Mouse (Mus musculus): Measurements from ENCODE around the gene Scaf1. TPM values are rescaled to one million over a fixed set of nuclear protein-coding genes. Genes with fewer than 3 reads are reported as not detected.

Gene Scaf1
- 100 to 1,000 TPM in 2 of 4 experiments, 10 to 100 TPM in 2; 88.5 to 120 (median 101) TPM for total RNA-seq (2022)

DNA sequence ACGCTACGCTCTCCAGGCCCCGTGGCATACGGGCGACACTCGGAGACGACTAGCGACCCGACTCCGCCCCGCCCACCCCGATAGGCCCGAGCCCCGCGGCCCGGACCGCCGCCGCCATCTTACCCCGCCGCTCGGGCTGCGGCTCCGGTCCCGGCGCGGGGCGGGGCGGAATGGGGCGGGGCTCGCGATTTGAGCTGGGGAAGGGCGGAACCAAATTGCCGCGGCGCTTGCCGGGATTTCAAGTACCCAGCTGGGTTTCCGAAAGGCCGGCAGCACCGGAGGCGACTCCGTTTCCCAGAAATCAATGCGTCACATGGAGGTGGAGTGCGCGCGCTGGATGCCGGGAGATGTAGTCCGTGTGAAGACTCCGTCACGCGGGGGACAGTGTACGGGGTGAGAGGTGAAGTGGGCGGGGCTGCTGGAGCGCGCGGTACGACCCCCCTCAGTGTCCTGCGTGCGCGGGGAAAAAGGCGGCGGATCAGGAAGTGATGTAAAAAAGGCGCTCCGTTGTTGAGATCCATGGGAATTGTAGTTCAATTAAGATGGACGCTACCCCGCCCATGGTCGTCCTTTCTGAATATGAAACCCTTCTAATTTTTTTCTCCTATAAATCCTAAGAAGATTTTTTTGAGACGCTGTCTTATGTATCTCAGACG, at the start of gene Scaf1:
Gene Scaf1 (minus strand): TSS at position 407 of the 656 bp plus-strand sequence.
- peak; percentile 100 for DNase-seq

DNA sequence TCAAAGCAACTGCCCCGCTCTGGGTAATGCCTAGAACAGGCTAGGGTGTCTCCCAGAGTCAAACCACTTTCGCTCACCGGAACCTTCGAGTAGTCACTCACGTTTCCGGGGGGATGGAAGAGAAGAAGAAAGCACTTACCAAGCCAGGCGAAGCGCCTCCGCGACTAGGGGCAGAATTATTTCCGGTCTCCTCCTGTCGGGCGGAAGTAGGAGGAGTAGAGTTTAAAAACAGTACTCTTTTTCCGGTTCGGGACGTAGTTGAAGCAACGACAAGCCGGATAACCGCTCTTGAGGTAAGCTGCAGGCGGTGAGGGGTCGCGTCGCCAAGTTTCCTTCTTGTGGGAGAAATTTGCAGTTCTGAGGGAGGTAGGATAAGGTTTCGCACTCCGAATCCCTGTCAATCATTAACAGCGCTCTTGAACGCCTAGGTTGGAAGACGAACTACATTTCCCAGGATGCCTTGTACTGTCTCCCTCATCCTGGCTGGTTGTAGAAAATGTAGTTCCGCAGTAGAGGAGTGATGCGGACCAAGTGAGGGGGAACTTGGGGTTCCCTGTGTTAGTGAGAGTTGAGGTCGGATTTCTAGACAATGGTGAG, 46.2 kb upstream of the Scaf1 start, which contains the start of the genes Nosip and Prrg2:
Gene Nosip (plus strand): TSS at position 191 of the 597 bp plus-strand sequence.
Gene Prrg2 (minus strand): TSS at position 439 of the 597 bp plus-strand sequence.
- peak; percentile 94 for DNase-seq

DNA sequence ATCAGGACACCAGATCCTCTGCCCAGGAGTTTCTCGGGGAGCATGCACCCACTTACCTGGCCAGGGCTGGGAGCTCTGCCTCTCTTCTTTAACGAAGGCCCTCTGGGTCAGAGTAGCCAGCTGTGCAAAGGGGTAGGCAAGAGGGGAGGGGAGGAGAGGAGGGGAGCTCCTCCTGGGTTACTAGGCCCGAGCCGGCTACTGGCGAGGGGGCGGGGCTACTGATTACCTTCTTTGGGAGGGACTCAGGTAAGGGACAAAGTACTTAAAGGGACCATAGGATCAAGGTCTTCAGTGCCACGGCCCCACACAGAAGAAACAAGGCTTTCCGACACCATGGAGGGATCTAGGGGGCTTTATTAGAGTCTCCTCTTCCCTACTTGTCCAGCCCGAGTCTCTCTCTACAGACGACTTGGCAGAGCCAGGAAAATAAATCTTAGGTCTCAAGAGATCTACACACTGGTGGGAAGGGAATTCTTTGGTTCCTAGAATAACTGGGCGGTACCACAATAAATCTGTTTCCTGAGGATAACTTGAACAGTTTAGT, 45.4 kb upstream of the Scaf1 start:
- no peak for DNase-seq

DNA sequence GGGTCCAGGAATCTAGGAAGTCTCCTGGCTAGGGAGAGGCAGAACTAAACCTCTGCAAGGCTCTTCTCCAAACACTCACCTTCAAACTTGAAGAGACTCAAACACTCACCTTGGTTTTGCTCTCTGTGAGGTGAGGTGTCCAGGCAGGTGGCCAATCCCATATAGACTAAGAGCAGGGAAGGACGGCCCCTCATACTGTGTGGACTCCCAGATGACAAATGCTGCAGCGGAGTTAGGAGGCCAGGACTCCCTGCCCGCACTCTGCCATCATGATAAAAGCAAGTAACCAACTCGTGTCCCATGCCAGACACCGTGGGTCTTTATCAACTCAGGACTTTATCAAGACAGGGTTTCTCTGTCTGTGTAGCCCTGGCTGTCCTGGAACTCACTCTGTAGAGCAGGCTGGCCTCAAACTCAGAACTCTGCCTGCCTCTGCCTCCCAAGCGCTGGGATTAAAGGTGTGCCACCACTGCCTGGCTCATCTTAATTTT, 44.5 kb upstream of the Scaf1 start:
- no peak for DNase-seq

DNA sequence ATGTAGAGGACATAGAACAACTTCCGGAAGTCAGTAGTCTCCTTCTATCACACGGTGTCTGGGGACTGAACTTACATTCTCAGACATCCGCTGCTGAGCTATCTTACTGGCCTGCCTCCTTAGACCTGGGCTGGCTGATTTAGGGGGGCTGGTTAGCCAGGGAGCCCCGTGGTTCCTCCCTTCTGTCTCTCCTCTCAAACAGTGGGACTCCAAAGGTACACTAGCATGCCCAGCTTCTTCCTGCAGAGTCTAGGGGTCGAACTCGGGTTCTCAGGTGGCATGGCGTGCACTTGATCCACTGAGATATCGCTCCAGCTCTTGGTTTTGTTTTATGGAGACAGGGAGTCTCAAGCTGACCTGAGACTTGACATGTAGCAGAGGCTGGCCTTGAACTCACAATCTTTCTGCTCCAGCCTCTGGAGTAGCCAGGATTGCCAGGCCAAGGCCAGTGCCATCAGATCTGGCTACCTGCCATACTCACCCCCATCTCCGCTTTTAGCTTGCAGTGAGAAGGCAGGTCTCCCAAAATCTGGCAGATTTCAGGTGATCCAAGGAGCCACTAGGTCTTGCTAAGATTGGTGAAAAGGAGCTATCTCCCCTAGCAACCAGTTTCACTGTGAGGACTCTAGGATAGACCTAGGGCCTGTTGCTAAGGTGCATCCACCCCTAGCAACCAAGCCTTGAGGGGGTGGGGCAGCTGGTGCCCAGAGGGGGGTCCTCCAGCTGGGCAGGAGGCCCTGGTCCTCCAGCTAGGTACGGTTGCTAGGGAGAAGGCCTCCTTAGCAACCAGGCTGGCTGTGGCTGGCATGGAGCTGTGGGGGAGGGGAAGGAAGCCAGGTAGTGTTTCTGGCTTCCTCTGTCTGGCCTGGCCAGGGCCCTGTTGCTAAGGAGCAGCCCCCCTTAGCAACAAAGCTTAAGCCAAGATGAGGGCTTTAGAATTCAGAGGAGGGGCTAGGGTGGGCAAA, 42.7 kb upstream of the Scaf1 start:
- DNase-seq = no peak

DNA sequence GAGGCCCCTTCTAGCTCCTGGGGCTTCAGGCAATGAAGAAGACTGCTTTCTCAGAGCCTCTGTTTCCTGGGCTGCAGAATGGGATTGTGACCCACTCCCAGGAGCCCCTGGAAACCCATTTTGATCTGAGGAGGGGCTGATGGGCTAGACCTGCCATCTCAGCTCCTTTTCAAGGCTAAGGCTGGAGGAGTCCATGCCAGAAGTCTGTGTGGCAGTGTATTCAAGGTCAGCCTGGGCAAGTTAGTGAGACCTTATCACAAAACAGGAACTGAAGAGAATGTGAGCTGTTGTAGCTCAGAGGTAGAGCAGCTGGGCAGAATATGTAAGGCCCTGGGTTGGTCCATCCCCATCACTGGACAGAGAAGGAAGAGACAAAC, 40.8 kb upstream of the Scaf1 start:
- no peak for DNase-seq

DNA sequence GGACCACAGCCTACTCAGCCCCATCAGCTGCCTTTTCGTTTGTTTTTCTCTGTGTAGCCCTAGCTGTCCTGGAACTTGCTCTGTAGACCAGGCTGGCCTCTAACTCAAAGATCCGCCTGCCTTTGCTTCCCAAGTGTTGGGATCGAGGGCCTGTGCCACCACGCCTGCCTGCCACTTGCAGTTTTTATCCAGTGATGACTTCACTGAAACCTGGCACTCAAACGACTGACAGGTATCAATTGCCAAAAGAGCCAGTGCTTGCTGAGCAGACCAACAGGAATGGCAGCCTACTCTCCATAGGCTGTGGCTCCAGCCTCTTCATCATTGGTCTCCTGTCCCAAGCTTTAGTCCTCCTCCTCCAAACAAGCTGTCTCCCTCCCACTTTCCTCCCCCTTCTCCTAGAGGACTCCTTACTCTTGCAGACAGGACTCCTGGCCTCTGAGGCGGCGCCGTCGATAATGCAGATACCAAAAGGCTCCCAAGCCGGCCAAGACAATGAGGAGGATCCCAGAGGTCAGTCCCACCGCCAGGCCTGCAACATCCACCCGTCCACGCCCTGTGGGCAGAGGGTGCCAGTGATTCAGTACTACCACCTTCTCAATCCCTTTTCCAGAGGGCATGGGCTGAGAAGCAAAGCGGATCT, 40.3 kb upstream of the Scaf1 start:
- DNase-seq = no peak

DNA sequence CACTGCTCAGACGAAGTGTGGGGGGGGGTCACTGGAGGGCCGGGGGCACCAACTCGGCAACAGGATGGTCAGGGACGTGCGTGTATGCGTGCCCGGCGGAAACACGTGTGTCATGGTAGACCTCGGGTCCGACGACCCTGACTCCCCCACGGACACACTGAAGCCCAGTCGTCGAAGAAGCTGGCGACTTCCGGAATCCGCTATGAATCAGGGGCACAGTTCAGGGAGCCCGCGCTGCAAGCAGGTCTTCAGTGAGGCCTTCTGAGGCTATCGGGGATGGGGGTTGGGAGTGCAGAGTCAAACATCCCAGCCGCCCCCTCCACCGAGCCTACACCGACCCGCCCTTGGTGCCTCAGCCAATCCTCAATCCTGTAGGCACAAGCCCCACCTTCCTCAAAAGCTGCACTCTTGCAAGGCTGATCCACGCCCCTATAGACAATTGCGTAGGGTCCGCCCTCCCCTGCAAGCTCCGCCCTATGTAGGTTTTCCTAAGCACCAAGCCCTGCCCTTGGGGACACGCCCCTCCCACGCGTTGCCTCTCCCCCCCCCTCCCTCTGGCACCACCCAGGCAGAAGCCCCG, 37.9 kb upstream of the Scaf1 start:
- peak; percentile 98 for DNase-seq

DNA sequence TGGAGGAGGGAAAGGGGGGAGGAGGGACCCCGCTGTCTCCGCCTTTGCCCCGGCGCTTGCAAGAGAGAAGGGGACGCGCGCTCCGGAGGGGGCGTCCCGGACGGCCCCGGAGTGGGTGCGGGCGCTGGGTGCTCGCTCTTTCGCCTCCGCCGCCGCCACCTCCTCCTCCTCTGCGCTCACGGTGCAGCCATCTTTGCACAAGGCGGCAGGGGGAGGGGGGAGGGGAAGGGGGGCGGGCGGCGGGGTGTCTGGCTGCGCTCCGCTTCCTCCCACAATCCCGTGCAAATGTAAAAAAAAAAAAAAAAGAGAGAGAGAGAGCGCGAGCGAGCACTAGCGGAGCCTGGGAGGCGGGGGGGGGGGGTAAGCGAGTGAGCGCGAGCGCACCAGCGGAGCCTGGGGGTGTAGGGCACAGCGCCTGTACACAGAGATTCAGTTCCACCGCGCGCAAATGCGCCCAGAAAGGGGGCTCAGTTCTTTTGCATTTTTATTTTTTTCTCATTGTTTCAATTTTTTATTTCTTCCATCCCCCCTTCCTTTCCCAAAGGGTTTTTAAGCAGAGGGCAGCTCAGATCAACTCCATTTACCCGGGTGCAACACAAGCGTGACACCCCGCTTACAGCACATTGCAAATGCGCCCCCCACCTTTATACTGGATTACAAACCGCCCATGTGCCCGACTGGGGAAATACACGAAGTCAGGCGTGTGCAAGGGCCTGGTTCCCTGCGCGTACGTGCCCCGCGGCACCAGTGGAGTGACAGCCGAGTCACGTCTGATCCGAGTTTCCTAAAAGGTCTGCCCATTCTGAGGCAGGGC, 37.2 kb upstream of the Scaf1 start:
- peak; percentile 75 for DNase-seq

DNA sequence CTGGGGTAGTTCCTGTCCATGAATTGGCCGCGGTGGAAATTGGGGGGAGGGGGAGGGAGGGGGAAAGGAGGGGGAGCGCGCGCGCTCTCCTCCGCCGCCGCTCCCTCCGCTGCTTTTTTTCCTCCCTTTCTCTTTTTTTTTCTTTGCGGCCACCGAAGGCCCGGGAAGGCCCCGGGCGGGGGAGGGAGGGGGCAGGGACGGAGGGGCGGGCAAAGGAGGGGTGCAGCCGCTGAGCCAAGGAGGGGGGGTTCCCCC, 36.6 kb upstream of the Scaf1 start, which contains the start of gene Prr12:
Gene Prr12 (minus strand): TSS at position 20 of the 255 bp plus-strand sequence.
- DNase-seq = no peak

DNA sequence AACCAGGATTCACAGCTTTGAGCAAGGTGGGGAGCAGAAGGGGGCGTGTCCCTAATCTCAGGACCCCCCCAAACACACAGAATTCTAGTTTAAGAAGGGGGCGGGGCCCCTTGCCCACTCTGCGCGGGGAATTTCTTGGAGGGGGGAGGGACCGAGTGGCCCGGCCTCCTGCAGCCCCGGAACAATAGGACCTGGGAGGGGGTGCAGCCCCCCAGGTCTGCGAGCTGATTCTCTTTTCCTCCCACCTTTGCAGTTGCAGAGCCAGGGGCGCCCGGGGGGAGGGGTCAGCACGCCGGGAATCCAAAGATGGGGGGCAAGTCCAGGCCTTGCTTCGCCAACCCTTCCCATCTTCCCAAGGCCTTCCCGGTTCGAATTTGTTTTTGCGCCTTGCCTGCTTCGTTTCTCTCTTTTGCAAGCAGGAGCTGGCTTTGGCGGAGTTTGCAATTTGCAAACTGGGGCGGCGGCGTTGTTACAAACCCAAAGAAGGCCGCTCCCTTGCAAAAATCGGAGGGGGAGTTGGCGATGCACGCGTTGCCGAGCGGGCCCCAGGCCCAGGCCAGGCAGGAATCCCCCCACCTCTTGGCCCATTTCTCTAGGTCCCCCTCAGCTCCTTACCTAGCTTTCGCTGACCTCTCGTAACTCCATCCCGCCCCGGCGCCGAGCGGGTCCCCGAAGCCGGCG, 36.2 kb upstream of the Scaf1 start:
- no peak for DNase-seq

DNA sequence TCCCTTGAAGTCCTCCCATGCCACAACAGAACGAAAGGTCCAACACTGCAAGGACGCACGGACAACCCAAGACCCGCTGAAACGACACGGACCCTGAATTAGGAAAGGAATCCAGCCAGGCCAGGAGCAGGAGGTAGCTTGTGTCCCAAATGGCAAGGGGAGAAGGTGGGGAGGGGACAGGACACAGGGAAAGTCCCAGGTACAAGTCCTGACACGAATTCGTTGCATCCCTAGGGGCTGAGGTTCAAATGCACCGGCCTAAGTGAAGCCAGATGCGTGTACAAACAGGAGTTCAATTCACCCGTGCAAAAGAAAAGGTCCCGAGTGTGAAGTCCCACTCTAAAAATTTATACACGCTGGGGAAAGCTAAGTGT, 35.4 kb upstream of the Scaf1 start:
- no peak for DNase-seq

DNA sequence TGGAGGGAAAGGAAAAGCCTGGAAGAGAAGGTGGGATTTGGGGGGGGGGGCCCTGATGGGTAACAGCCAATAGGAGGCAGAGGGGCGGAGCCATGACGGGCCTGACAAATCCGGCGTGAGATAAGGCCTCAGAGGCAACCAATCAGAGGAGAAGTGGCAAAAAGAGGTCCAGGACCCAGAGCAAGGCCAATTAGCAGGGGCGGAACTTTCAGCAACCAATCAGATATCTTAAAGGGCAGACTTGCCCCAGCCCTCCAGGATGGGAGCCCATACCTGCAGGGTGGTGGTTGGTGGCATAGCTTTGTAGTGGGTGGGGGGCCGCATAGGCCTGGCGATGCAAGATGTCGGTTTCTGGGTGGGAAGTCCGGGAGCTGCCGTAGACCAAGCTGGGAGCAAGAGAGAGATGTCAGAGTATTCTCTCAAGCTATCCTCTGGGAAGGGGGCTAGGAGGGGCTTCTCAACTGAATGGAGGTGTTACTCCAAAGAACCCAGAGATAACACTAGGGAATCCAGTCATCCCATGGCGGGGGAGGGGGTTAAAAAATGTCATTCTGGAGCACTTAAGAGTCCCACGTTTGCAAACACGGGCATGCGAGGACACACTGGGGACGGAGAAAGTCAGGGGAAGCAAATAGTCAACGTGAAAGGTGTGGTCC, 34.9 kb upstream of the Scaf1 start:
- peak; percentile 80 for DNase-seq

DNA sequence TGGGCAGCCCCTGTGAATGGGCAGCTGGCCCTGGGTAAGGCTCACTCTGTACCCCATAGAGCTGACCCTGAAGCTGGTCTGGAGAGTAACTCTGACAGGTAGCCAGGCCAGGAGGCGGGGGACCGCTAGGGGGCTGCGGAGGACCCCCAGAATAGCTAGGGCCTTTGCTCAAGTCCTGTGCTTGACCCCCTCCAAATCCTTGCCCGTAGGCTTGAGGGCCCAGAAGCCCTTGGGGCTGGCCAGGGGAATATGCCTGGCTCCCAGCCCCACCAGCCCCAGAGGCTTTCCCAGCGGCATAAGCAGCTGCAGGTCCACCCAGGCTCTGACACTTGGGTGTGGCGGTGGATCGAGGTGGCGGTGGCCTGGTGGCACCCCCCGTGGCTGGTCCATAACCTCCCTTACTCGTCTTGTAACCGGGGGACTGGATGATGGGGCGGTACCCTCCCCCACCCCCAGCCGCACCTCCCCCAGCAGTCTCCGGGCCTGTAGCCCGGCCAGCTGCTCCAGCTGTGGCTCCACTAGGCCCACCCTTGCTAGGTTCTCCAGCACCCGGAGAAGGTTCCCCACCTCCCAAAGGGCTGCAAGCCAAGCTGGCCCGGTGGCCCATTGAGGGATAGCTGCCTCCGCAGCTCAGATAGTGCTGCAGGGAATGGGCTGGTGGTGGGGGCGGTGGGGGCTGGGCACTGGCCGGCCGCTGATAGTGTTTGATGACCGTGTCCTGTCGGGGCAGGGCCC, 32.9 kb upstream of the Scaf1 start:
- no peak for DNase-seq

DNA sequence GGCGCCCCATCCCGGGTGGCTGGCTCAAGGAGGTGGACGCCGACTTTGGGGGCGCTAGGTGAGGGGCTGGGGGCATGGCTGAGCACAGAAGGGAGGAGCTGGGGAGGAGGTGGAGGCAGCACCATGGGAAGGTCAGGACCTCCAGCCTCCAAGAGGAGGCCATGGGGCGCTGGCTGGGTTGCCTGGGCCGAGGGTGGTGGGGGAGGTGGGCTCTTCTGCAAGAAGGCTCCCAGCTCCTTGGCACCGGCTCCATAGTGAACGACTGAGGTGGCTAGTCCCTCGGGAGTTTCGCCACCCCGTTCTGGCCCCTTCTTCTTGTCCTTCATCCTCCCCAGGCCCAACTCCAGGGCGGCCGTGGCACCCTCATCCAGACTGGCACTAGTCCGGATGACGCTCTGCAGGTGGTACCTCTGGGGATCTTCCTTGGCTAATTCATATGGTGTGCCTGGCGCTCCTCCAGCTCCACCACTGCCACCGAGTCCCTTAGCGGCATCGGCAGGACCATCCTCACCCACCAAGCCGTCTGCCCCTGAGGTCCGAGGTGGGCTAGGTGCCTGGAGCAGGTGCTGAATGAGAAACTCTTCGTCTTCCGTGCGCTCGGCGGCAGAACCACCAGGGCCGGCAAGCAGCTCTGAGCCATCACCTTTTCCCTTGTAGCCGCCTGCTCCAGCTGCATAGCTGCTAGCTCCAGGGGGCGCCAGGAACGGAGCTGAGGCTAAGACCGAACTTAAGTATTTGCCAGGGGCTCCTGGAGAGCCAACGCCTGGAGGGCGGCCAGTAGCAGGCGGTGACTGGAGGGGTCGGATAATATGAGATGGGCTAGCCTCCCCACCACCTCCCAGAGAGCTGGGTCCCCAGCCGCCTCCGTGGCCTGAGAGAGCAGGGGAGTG, 32.1 kb upstream of the Scaf1 start:
- no peak for DNase-seq

DNA sequence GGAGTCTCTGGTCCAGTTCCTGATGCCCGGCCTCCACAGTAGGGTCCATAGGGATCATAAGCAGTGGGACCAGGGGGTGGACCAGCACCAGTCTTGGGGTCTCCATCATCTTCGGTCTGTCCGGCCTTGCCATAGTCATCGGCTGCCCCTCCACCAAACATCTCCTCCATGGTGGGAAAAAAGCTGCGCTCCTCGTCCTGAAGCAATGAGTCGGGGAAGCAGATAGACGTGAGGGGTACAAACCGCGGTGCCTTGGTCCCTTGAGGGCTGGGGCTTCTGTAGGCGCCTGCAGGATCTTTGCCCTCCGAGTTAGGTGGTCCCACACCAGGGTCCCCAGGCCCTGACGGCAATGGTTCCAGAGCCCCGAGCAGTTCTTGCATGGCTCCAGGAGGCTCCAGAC, 31.3 kb upstream of the Scaf1 start:
- no peak for DNase-seq

DNA sequence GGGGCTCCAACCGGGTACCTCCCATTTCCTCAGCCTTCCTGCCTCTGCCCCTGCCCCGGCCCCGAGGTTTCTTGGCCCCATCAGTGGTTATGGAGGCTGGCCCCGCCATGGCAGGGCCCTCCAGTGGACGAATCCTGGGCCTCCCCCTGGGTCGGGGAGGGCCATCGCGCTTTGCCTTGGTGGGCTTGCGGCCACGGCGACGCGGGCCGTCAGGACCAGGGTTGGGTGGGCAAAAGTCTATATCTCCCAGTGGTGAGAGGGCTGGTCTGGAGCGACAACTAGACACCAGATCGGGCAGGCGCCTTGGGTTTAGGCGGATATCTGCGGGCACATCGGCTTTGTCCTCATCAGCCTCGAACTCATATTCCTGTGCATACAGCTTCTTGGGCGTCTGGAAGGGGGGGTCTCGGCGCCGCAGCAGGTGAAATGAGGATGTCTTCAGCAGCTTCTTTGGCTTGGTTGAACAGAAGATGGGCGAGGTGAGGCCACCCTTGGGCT, 30.7 kb upstream of the Scaf1 start:
- DNase-seq = no peak

DNA sequence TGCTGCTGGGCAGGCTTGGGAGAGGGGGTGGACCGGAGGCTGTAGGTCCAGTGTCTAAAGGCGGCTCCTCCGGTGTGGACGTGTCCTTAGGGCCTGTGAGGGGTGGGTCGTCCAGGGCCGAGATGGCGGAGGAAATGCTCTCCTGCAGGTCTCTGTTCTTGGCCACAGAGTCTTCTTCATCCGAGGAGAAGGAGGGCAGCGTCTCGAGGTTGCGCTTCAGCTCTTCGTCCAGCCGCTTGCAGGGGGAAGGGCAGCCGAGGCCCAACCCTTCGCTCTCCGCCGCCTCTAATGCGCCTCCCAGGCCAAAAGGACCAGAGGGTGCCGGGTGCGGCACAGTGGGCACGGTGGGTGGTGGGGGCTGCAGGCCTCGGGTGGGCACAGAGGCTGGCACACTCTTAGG, 29.6 kb upstream of the Scaf1 start:
- DNase-seq = no peak
